Mouse (Mus musculus) limb, embryonic 12.5 days (tissue): Measurements from ENCODE around the gene Glis1. TPM values are rescaled to one million over a fixed set of nuclear protein-coding genes. Genes with fewer than 3 reads are reported as not detected.
A peak's percentile ranks its signal among the peaks of the same experiment; 100 is the strongest.

Experiments used
- ATAC-seq: fragments of 200-750 bp; cut with Nextera tagmentation; 2 replicates; pipeline ENCODE4 v1.8.0; 2017; ENCODE audit warnings: low read depth, moderate TSS enrichment; ENCODE audit not compliant: insufficient number of reproducible peaks, insufficient read depth, low FRiP score, low TSS enrichment
- H3K27ac ChIP-seq: fragments of 300-500 bp; sonication (generic); 2 replicates; pipeline ENCODE4 v1.5.1; 2016; ENCODE audit warnings: mild to moderate bottlenecking, moderate library complexity
- H3K27me3 ChIP-seq: fragments of 300-500 bp; sonication (generic); 2 replicates; pipeline ENCODE4 v1.6.1; 2016; ENCODE audit warnings: mild to moderate bottlenecking, moderate library complexity
- H3K36me3 ChIP-seq: fragments of 300-500 bp; sonication (generic); 2 replicates; pipeline ENCODE4 v1.6.1; 2016; ENCODE audit warnings: mild to moderate bottlenecking, moderate library complexity
- H3K4me1 ChIP-seq: fragments of 300-500 bp; sonication (generic); replicated peaks from 2 replicates; pipeline ENCODE4 v1.6.1; 2016
- H3K4me2 ChIP-seq: fragments of 300-500 bp; sonication (generic); 2 replicates; pipeline ENCODE4 v1.6.1; 2016; ENCODE audit warnings: mild to moderate bottlenecking, moderate library complexity
- H3K4me3 ChIP-seq: fragments of 300-500 bp; sonication (generic); replicated peaks from 2 replicates; pipeline ENCODE4 v1.5.1; 2016; ENCODE audit warnings: mild to moderate bottlenecking
- H3K9ac ChIP-seq: fragments of 300-500 bp; sonication (generic); replicated peaks from 2 replicates; pipeline ENCODE4 v1.6.1; 2016; ENCODE audit warnings: mild to moderate bottlenecking, moderate library complexity
- H3K9me3 ChIP-seq: fragments of 300-500 bp; sonication (generic); 2 replicates; pipeline ENCODE4 v1.6.1; 2016; ENCODE audit warnings: mild to moderate bottlenecking, moderate library complexity
- WGBS: fragments of 180-500 bp; shearing (Covaris S2); methylation state at CpG from one replicate; pipeline ENCODE4 v1.1.7; 2016; 5-methylcytosine and 5-hydroxymethylcytosine counted together
- polyA plus RNA-seq: library from polyadenylated mRNA; unstranded; fragments of >200 nt; fragmentation: Nextera tagmentation; extraction: Ambion mirVana; gene quantifications from 2 replicates; pipeline ENCODE4 v1.2.1, GENCODE M21; 2016

Glis1 gene
- polyA plus RNA-seq, 1 experiment from 2014 or later: 12.0 TPM

- no peak for ATAC-seq
- no peaks in the 10 kb centered on the region for H3K9me3 ChIP-seq
- H3K27me3 ChIP-seq: no peaks in the 10 kb centered on the region
- H3K4me3 ChIP-seq: no peak overlapping the region
- H3K4me1 ChIP-seq: peaks cover 47% of the 10 kb centered on the region
- no peaks in the 10 kb centered on the region for H3K36me3 ChIP-seq
- no peak overlapping the region for H3K4me2 ChIP-seq
- H3K27ac ChIP-seq: no peak overlapping the region
- WGBS: 52% methylated on average over 11 of the region's 11 CpGs
- H3K9ac ChIP-seq: no peak overlapping the region
These were observed 84.4 kb downstream of the Glis1 start for GRCm38 (mm10) chr4:107518766-107519165.

- H3K4me3 ChIP-seq: no peak overlapping the region
- H3K4me2 ChIP-seq: no peak overlapping the region
- H3K36me3 ChIP-seq: no peaks in the 10 kb centered on the region
- H3K9me3 ChIP-seq: no peaks in the 10 kb centered on the region
- H3K4me1 ChIP-seq: peaks cover 49% of the 10 kb centered on the region
- no peak overlapping the region for H3K27ac ChIP-seq
- H3K27me3 ChIP-seq: no peaks in the 10 kb centered on the region
- no peak overlapping the region for H3K9ac ChIP-seq
- no peak for ATAC-seq
- WGBS: 86% methylated on average over 5 of the region's 5 CpGs
These were observed 85.7 kb downstream of the Glis1 start for GRCm38 (mm10) chr4:107520071-107520470.

- Histone ChIP-seq H3K9me3 (no peaks in the 10 kb centered on the region), H3K9ac (no peak overlapping the region), H3K4me3 (no peak overlapping the region), H3K4me2 (no peak overlapping the region), H3K27me3 (no peaks in the 10 kb centered on the region), H3K4me1 (peaks cover 45% of the 10 kb centered on the region), H3K27ac (no peak overlapping the region), H3K36me3 (no peaks in the 10 kb centered on the region)
- 15% methylated on average over 4 of the region's 5 CpGs for WGBS
- ATAC-seq: no peak
These were observed 86.4 kb downstream of the Glis1 start for GRCm38 (mm10) chr4:107520816-107521215.

- Histone ChIP-seq H3K9ac (no peak overlapping the region), H3K27me3 (0 out of 2 replicates have a peak, but pooled peaks cover 3% of the 10 kb centered on the region), H3K4me3 (no peak overlapping the region), H3K4me1 (peaks cover 32% of the 10 kb centered on the region), H3K36me3 (no peaks in the 10 kb centered on the region), H3K27ac (no peak overlapping the region), H3K4me2 (no peak overlapping the region), H3K9me3 (no peaks in the 10 kb centered on the region)
- 33% methylated on average over 11 of the region's 11 CpGs for WGBS
- no peak for ATAC-seq
These were observed 89.3 kb downstream of the Glis1 start for GRCm38 (mm10) chr4:107523607-107524151.

GRCm38 (mm10) chr4:107535126-107535525 is 100.7 kb downstream of the Glis1 start:
- no peaks in the 10 kb centered on the region for H3K36me3 ChIP-seq
- no peak for ATAC-seq
- H3K4me3 ChIP-seq: no peak overlapping the region
- H3K4me2 ChIP-seq: no peak overlapping the region
- WGBS: 60% methylated on average over 11 of the region's 11 CpGs
- H3K27me3 ChIP-seq: peaks cover 22% of the 10 kb centered on the region
- no peak overlapping the region for H3K9ac ChIP-seq
- H3K4me1 ChIP-seq: peaks cover 35% of the 10 kb centered on the region
- H3K9me3 ChIP-seq: 0 out of 2 replicates have a peak, but pooled peaks cover 4% of the 10 kb centered on the region
- no peak overlapping the region for H3K27ac ChIP-seq

- H3K27me3 ChIP-seq: peaks cover 22% of the 10 kb centered on the region
- peak overlapping the region; percentile 46 for H3K4me2 ChIP-seq
- WGBS: 5% methylated on average over 13 of the region's 13 CpGs
- peak; percentile 6; the same call in 1 of the 2 replicates for ATAC-seq
- 0 out of 2 replicates have a peak, but pooled peaks cover under 1% of the 10 kb centered on the region for H3K9me3 ChIP-seq
- H3K4me3 ChIP-seq: no peak overlapping the region; the same call in 1 of the 2 replicates
- peaks cover 39% of the 10 kb centered on the region for H3K4me1 ChIP-seq
- 0 out of 2 replicates have a peak overlapping the region, but pooled peaks have one; percentile 18 for H3K27ac ChIP-seq
- H3K36me3 ChIP-seq: no peaks in the 10 kb centered on the region
- H3K9ac ChIP-seq: no peak overlapping the region; the same call in 1 of the 2 replicates
These were observed 103.7 kb downstream of the Glis1 start for GRCm38 (mm10) chr4:107538116-107538515.

- 0 out of 2 replicates have a peak overlapping the region, but pooled peaks have one; percentile 18 for H3K27ac ChIP-seq
- 0 out of 2 replicates have a peak, but pooled peaks have one; percentile 30 for ATAC-seq
- H3K9me3 ChIP-seq: no peaks in the 10 kb centered on the region
- H3K36me3 ChIP-seq: no peaks in the 10 kb centered on the region
- H3K4me2 ChIP-seq: peak overlapping the region; percentile 46; the same call in 1 of the 2 replicates
- H3K9ac ChIP-seq: no peak overlapping the region
- no peak overlapping the region; the same call in 1 of the 2 replicates for H3K4me3 ChIP-seq
- H3K27me3 ChIP-seq: peaks cover 22% of the 10 kb centered on the region
- 61% methylated on average over 3 of the region's 3 CpGs for WGBS
- H3K4me1 ChIP-seq: peaks cover 39% of the 10 kb centered on the region
These were observed 104.2 kb downstream of the Glis1 start for GRCm38 (mm10) chr4:107538561-107538960.

GRCm38 (mm10) chr4:107539021-107539420 is 104.6 kb downstream of the Glis1 start:
- no peak overlapping the region for H3K4me2 ChIP-seq
- peaks cover 22% of the 10 kb centered on the region for H3K27me3 ChIP-seq
- no peaks in the 10 kb centered on the region for H3K9me3 ChIP-seq
- ATAC-seq: no peak
- H3K9ac ChIP-seq: no peak overlapping the region
- peaks cover 39% of the 10 kb centered on the region for H3K4me1 ChIP-seq
- no peaks in the 10 kb centered on the region for H3K36me3 ChIP-seq
- H3K27ac ChIP-seq: no peak overlapping the region
- 60% methylated on average over 3 of the region's 3 CpGs for WGBS
- no peak overlapping the region for H3K4me3 ChIP-seq

- H3K4me1 ChIP-seq: peaks cover 47% of the 10 kb centered on the region
- H3K4me3 ChIP-seq: no peak overlapping the region
- no peaks in the 10 kb centered on the region for H3K9me3 ChIP-seq
- no peaks in the 10 kb centered on the region for H3K36me3 ChIP-seq
- no peak overlapping the region for H3K9ac ChIP-seq
- H3K4me2 ChIP-seq: no peak overlapping the region
- peaks cover 17% of the 10 kb centered on the region for H3K27me3 ChIP-seq
- no peak for ATAC-seq
- no peak overlapping the region for H3K27ac ChIP-seq
- 72% methylated on average over 4 of the region's 4 CpGs for WGBS
These were observed 107.4 kb downstream of the Glis1 start for GRCm38 (mm10) chr4:107541821-107542220.

GRCm38 (mm10) chr4:107544843-107545242 is 110.5 kb downstream of the Glis1 start:
- Histone ChIP-seq H3K27me3 (no peaks in the 10 kb centered on the region), H3K4me3 (no peak overlapping the region), H3K27ac (no peak overlapping the region), H3K4me2 (no peak overlapping the region), H3K9ac (no peak overlapping the region), H3K36me3 (no peaks in the 10 kb centered on the region), H3K4me1 (peaks cover 52% of the 10 kb centered on the region), H3K9me3 (no peaks in the 10 kb centered on the region)
- ATAC-seq: no peak
- WGBS: 63% methylated on average over 5 of the region's 5 CpGs

- Histone ChIP-seq H3K27me3 (no peaks in the 10 kb centered on the region), H3K36me3 (no peaks in the 10 kb centered on the region), H3K4me1 (peaks cover 60% of the 10 kb centered on the region), H3K27ac (no peak overlapping the region), H3K9me3 (no peaks in the 10 kb centered on the region), H3K4me2 (no peak overlapping the region), H3K4me3 (no peak overlapping the region), H3K9ac (no peak overlapping the region)
- ATAC-seq: no peak
- 77% methylated on average over 1 of the region's 1 CpGs for WGBS
These were observed 111.3 kb downstream of the Glis1 start for GRCm38 (mm10) chr4:107545726-107546125.

GRCm38 (mm10) chr4:107546525-107546924 is 112.1 kb downstream of the Glis1 start:
- no peaks in the 10 kb centered on the region for H3K36me3 ChIP-seq
- H3K27ac ChIP-seq: peak overlapping the region; percentile 73; the same call in 1 of the 2 replicates
- no peaks in the 10 kb centered on the region for H3K9me3 ChIP-seq
- peaks cover 68% of the 10 kb centered on the region for H3K4me1 ChIP-seq
- 24% methylated on average over 8 of the region's 8 CpGs for WGBS
- no peak overlapping the region for H3K9ac ChIP-seq
- H3K4me2 ChIP-seq: 0 out of 2 replicates have a peak overlapping the region, but pooled peaks have one; percentile 13
- no peak overlapping the region for H3K4me3 ChIP-seq
- ATAC-seq: peak; percentile 24; the same call in 1 of the 2 replicates
- no peaks in the 10 kb centered on the region for H3K27me3 ChIP-seq
